Mouse (Mus musculus): ENCODE measurements around the gene Trp73.

Trp73 gene

DNA sequence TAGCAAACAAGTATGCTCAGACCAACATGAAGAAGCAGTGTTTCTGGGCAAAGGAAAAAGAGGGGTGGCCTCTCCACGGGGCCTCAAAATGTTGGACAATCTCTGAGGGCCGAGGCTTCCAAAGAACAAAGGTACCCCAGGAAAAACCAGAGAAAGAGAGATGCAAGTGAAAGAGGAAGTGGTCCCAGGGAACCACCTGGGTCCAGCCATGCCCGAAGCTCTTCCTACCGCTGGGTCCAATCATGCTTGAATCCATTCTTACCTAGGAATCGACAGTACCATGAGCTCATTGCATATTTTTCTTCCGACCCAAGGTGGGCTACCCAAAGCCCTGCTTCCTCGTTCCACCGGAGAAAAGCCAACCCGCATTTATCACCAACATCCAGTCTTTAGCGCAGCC lies 36.1 kb downstream of the Trp73 start:
- no peak for DNase-seq (ENCODE audit: low read depth, low spot score)

DNA sequence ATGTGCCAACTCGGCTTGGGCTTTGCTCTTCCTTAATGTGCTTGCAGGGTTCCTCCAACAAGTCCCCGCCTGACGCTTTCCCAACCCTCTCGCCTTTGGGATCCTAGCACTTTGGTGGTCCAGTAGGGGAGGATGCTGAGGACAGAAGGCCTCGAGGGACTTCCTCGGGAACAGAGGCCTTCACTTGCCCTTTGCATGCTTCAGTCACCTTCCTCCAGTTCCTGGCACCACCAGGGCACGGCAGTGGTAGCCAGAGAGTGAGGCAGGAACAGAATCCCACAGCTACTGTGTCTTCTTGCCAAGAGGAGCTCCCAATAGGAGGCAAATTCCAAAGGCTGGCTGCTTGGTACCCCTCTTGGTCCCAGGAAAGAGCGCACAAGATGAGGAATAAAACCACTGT lies 36.6 kb downstream of the Trp73 start:
- no peak for DNase-seq (ENCODE audit: low read depth, low spot score)

DNA sequence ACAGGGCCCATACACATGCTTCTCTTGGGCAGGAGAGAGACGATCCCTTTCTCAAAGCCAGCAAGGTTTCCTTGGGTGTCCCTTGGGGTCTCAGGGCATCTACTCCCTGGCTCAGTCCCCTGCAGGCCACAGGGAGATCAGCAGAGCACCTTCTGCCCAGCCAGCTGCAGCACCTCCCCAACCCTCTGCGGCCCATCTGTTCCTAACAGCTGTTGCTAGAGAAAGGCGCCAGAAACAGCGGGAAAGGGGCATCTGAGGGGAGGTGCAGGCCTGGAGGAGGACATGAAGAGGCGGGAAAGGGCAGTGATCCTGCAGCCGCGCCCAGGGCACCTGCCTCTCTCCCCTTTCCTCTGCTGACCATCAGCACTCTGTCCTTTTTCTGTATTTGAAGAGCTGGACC lies 40.6 kb downstream of the Trp73 start:
- DNase-seq (ENCODE audit: low read depth, low spot score) = no peak

DNA sequence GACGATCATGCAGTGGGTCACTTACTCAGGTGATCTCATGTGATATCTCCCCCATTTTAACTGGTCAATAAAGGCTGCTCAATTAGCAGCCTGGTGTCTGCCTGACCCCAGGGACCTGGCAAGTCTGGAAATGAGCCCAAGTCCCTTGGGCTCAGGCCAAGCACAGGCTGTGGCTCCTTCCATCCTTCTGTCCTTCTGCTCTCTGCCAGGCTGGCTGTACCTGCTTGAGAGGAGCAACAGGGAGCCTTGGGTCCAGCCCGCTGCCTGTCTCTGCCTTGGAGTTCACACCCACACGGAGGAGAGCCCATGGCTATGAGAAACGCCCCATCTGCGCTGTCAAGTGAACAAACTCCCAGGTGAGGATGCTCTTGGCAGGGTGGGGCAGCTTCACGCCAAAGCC lies 43.9 kb downstream of the Trp73 start:
- DNase-seq (ENCODE audit: low read depth, low spot score) = no peak

DNA sequence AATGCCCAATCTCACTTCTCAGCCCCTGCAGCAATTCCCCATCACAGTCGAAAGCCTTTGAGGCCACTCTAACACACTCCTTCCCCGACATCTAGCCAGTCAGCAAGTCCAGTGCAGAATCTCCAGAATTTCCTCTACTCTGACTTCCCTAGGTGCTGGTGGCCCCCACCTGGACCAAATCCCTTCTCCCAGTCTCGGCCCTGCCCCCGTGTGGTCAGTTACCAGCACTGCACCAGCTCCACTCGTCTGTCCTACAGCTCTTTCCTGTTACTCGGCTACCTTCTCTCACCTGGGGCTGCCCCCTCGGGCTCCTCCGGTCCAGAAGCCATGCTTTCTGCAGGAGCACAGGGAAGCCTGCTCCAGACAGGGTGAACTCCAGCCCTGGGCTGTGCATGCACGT lies 46.8 kb downstream of the Trp73 start:
- no peak for DNase-seq (ENCODE audit: low read depth, low spot score)

DNA sequence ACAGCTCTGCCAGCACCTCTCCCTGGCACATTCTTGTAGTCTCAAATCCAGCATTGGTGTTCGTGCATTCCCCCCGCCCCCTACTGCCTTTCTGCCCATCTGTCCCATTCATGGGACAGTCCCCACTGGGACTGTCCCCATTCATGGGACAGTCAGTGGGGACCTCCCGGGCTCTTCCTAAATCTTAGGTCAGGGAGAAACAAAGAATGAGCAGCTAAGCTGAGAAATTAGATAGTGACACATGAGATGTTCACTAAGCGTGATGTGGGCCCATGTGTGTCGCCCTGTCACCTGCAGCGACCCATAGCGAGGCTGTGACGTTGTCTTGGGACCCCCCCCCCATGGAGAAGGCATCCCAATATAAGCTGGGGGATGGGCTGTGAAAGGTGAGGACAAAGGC lies 48.7 kb downstream of the Trp73 start:
- DNase-seq (ENCODE audit: low read depth, low spot score) = no peak

DNA sequence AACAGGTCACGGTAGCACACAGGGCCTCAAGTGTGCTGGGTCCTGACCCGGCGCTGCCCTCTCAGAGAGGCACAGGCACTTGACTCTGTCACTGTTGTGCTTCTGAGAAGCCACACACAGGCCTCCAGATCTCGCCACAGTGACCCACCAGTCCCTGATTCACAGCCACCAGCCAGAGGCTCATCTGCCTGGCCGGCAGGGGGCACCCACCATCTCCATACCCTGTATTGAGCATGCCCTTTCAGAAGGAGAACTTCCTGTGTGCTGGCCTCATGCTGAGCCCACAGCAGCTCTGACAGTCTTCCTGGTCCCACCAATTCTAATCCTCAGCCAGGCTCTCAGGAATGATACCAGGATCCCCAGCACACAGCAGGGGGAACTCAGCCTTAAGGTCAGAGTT lies 50.8 kb downstream of the Trp73 start:
- no peak for DNase-seq (ENCODE audit: low read depth, low spot score)

DNA sequence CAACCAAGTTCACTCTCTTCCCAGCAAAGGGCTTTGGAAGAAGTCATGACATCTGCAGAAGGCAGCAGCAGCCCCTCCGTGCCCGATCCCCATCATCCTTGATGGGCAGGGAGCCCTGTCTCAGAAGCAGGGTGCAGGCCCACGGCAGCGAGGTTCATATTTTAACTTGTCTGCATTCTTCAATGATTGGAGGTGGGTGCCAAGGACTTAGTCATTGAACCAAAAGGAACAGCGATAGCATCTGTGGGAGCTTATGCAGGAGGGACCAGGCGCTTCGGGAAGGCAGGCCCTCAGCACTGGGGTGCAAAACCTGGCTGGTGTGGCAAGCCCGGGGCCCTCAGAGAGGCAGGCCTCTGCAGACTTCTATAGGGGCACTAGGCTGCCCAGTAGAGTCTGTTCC lies 53.6 kb downstream of the Trp73 start:
- no peak for DNase-seq (ENCODE audit: low read depth, low spot score)

DNA sequence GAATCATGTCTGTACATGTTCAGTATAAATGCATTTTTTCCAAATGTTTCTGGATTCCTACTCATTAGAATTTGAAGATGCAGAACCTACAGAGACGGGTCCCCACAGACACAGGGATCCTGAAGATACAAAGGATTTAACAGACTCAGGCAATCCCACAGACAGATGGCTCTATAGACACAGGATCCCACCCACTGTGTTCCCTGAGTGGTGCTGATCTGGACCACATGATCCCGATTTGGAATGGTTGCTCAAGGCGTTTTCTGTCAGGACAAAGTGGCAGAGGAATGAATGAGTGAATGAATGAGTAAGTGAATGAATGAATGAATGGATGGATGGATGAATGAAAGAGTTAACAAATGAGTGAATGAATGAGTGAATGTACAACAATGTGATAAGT lies 54.2 kb downstream of the Trp73 start:
- peak; percentile 32 for DNase-seq (ENCODE audit: low read depth, low spot score)

DNA sequence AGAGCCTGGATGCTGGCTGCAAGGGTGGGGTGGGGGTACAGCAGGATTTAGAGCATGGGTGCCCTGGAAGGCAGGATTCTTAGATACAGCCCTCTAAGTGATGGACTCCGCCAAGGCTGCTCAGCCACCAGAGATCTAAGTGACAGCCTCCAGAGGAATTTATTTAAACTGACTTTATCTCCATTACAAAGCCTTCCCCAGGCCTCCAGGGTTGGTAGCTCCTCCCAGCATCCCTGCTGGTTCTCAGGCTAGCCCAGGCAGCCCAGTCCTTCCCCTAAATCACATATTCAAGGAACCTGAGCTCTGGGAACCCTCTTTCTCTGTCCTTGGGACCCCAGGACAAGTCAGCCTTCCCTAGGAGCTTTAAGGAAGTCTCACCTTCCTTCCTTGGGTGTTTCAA lies 58.0 kb downstream of the Trp73 start:
- DNase-seq (ENCODE audit: low read depth, low spot score) = no peak

DNA sequence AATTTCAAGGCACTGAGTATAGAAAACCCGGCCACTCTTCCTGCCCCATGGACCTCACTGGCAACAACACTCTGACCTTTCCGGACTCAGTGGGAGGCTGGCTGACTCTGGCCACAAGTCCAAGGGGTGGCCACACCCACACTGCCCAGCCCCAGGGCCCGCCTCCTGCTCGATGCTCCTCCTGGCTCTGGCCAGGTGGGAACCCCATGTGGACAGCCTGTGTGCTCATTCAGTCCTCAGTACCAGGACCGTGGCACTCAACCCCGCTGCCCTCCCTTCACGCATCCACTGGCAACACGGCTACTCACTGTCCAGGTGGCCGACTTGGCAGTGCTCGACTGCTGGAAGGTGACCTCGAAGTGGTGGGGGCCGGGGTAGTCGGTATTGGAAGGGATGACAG lies 59.0 kb downstream of the Trp73 start:
- no peak for DNase-seq (ENCODE audit: low read depth, low spot score)

DNA sequence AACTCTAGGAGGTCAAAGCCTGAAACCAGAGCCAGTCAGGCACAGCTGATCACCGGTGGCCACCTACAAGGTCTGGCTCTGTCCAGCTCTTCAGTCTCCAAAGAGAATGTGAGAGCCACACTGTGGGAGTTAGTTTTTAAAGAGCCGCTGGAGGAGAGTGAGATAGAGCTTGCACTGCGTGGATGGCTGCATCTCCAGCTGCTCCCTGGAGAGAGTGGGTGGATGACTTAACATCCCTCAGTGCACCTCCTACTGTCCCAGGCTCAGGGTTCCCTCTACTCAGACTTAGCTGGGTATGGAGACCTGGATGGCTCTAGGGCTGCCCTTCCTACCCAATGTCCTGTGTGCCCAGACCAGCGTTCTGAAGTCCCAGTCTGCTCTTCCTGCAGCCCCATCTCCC lies 59.8 kb downstream of the Trp73 start:
- DNase-seq (ENCODE audit: low read depth, low spot score) = no peak

DNA sequence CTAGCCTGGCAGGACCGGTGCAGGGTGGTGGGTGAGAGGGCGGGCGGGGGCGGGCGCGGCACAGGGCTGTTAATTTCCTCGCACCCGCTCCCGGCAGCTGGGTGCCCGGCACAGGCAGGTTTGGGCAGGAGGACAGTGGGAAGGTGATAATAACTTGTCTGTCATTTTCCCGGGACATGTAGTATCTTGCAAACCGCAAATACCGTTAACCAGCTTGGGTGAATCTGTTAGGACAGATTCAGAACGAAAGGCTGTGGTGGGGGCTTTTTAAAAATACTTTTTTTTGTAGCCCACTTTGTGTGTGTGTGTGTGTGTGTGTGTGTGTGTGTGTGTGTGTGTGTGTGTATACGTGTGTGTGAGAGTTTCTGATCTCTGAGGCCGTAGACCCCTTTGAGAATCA lies 68.1 kb downstream of the Trp73 start:
- DNase-seq (ENCODE audit: low read depth, low spot score) = no peak

DNA sequence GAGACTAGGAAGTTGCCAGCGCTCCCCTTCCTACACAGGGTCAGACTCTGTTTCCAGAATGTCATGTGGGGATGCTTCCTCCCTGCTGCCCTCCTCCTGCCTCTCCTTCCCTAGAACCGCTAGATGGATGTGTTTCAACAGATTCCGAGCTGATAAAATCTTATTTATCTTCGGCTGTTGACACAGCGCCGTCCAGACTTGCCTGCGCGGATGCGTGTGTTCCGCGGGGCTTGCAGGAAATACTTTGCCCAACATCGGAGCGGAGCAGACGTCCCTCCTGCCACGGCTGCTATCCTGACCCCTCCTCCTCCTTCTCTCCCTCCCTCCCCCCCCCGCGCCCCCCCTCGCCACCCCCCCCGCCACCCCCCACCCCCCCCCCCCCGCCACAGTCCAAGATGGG lies 68.5 kb downstream of the Trp73 start:
- DNase-seq (ENCODE audit: low read depth, low spot score) = no peak

DNA sequence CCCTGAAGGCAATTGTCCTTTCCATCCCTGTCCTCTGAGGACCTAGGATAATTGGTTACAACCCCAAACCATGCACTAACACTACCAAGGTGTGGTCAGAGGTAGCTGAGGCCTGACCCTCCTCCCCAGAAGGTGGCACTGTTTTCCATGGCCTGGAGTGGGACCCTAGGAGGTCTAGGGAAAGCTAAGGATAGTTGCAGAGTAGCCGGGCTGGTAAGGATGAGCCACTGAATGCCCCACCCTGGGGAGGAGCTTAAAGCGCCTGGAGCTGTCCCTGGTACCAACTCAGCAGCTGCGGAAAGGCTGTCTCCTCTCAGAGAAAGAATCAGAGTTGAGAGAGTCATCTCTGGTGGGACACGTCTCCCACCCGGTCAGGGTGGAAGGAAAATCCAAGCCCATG lies 69.1 kb downstream of the Trp73 start:
- DNase-seq (ENCODE audit: low read depth, low spot score) = no peak

DNA sequence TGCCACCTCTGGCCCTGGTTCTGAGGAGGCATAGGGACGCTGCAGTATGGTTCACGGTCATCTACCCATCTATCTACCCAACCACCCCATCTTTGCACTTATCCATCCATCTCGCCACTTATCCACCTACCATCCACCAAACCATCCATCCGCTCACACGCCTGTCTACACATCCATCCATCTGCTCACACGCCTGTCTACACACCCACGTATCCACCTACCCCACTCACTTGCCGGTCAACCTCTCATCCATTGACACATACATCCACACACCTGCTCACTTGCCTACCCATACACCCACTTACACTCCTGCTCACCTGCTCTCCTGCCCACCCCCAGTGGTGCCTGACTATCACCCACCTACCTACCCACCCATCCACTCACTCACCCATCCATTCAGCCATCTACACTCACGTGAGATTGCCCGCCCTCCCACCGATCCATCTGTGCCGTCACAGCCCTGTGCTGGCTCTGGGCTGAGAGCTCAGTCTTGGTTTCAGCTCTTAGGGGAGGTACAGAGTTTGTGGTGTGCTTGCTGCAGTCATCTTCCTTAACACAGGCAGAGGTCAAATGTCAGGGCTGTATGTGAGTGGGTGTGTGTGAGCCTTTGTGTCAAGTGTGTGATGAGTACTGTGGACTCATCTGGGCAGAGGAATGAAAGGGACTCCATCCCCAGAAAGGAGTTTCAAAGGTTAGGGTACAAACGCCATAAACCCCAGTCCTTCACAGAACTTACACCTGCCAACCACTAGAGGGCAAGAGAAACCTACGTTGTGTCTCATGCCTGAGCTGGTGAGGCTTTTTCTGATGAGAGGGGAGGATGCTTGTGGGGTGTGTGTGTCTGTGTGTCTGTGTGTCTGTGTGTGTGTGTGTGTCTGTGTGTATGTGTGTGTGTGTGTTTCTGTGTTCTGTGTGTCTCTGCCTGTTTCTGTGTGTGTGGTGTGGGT lies 74.9 kb downstream of the Trp73 start:
- DNase-seq (ENCODE audit: low read depth, low spot score) = peak; percentile 27

DNA sequence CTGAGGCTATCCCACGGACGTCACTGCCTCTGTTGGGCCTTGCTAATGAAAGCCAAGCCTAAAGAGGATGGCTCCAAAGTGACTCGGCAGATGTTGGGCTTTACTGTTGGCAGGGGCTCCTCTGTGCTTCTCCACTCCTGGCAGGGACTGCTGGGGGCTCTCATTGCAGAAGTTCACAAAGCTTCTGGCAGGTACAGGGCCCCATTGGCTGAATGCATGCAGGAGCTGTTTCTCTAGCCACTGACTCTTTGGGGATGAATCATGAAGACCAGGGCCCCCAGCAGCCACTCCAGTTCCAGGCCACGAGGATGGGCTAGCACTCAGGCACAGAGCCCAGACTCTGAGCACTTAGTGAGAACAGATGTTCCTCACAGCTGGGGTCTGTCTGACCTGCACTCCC lies 82.3 kb downstream of the Trp73 start:
- no peak for DNase-seq (ENCODE audit: low read depth, low spot score)

DNA sequence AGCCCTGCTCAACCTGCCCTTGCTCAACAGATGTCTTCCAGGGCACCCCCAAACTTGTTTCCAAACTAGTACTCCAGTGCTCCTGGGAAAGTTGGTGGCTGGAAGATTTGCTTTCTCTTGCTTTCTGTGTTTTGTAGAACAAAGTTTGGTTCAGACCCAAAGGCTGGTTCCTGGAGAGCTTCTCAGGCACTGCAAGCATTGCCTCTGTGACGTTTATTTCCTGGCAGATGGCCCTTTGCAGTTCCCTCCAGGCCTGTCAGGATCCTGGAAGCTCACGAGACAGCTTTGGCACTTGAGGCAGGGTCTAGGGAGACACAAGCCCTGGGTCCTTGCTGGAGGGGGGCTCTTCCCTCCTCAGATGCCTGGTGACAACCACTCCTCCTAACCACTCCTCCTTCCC lies 83.3 kb downstream of the Trp73 start:
- DNase-seq (ENCODE audit: low read depth, low spot score) = no peak

DNA sequence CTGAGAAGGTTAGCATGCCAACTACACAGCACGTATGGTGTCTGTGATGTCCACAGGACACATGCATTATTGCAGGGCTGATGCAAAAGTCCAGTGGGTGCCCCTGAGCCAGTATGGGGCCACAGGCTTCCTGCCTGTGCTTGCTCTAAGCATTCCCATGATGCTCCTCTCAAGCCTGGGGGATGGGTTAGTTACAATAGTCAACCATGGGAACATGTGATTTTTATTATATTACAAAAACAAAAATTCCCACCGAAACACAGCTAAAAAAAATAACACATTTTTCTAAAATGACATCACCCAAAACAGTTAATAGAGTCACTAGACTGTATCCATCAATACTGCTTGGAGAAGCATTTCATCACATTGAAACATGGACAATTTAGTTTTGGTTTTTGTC lies 84.0 kb downstream of the Trp73 start:
- DNase-seq (ENCODE audit: low read depth, low spot score) = no peak

DNA sequence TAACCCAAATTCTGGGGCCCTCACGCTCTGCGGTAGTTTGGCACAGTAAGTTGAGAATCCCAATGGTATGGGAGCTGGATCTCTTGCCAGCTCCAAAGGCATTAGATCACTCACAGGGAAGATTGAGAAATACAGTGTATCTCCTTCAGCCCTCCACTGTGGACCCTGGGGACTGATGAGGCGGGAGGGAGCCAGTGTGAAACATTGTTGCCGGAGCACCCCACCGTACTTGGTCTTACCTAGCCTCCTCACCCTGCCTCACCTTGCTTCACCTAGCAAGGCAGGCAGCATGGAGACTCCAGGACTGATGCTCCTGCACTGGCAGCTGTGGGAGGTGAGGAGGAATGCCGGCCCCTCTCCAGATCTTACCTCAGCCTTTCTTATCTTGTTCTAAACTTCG lies 84.5 kb downstream of the Trp73 start:
- no peak for DNase-seq (ENCODE audit: low read depth, low spot score)

DNA sequence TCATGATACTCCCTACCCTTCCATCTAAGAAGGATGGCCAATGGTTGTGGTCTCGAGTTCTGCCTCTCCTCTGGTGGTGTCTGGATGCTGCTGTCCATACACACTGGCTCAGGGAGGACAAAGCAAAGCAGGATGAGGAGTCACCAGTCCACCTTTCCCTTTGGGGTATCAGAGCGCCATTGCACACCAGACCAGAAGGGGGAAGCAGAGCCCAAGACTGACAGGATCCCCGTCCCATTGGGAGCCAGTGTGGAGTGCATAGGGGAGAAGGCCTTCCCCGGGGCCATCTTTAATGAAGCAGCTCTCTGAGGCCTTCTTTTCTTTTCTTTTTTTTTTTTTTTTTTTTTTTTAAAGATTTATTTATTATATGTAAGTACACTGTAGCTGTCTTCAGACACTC lies 86.9 kb downstream of the Trp73 start:
- no peak for DNase-seq (ENCODE audit: low read depth, low spot score)

DNA sequence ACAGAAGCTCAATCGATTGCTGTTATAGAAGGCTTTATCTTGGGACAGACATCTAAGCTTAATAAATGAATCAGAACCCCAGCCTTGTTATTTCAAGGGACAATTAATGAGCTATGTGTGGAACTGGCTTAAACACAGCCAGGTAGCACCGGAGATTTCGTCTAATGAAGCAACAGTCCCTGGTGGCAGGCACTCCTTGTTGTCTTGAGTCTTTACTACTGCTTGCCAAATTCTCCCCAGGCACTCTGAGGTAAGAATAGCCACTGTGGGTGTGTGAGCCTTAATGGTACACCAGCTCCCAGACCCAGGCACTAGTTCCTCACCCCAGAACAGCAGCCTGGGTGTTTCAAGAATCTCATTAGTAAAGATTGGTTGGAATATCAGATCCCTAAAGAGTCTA lies 88.6 kb downstream of the Trp73 start:
- DNase-seq (ENCODE audit: low read depth, low spot score) = peak; percentile 19

DNA sequence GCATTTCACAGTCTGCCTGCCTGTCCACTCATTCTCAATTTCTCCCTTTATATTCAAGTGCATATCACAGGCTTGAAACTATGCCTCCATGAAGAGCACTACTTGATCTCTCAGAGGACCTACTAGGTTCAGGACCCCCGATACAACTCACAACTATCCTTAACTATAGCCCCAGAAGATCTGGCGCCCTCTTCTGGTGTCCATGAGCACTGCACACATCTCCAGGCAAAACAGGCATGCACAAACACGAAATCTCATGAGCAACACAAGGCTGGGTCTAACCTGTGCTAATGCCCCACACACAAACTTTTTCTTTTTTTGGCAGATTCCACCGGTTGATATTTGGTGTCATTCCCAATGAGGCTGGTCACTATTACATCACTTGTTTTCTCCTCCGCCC lies 94.2 kb downstream of the Trp73 start:
- DNase-seq (ENCODE audit: low read depth, low spot score) = no peak

DNA sequence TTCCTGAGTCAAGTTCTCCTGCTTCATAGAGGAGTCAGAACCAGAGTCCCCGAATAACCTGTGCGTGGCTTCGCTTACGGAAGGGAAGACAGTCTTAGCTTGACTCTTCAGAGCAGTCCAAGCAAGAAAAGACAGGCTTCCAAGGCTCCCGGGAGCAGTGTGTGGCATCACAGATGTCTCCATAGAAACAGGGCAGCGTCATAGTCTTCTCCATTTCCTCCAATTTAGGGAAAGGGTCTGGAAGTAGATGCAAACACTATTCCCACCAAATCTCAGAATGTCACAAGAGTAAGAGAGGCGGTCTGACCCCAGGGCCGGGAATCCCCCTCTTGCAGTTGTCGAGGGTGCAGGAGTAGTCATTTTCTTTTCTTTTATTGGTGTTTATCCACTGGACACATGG lies 97.4 kb downstream of the Trp73 start, which contains the start of gene Ccdc27:
Gene Ccdc27 (minus strand): TSS at position 101 of the 400 bp plus-strand sequence.
- no peak for DNase-seq (ENCODE audit: low read depth, low spot score)
